Mouse (Mus musculus): ENCODE measurements at regions not wholly inside any gene's neighbourhood (a gene's known extent, or its start where the extent isn't known, plus 50 kb on each side); places are given as distances from the start of the nearest gene placed in this dataset.
"Not testable (repeated sequence)": the region's sequence is repeated elsewhere in the genome, so short reads cannot be mapped to it uniquely, and the experiment has no call there.

DNA sequence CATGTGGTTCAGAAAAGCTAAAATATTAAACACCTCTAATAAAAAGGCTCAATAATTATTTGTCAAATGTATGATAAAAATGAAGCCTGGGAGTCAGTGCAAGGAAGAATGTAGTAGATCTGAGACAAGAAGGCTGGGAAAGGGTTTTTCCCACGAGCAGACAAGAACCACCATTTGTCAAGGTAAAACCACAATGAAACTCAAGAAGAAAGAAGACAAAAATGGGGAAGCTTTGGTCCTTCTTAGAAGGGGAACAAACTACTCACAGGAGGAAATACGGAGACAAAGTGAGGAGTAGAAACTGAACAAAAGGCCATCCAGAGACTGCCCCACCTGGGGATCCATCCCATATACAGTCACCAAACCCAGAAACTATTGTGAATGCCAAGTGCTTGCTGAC lies 420.0 kb downstream of the Hs3st1 start:
- no peak for DNase-seq

- no peak for DNase-seq
Observed at GRCm38 (mm10) chr5:39334241-39334640, 421.0 kb downstream of the Hs3st1 start.

DNA sequence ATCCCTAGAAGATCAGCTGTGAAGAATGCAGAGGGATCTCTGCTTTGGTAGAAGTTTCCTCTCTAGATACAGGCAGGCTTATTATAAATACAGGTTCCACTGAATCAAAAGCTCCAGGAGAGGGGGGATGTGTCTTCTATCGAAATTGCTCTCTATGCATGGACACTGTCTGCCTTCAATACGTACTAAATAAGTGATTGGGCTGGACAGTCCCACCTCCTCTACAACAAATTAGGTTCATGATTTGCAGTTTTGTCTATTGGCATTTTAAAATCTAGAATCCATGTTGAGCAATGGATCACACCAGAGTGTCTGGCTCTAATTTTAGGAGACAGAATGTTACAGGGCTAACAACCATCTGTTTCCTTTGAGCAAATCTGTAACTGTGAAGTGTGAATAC lies 429.9 kb downstream of the Hs3st1 start:
- peak; percentile 84 for DNase-seq

DNA sequence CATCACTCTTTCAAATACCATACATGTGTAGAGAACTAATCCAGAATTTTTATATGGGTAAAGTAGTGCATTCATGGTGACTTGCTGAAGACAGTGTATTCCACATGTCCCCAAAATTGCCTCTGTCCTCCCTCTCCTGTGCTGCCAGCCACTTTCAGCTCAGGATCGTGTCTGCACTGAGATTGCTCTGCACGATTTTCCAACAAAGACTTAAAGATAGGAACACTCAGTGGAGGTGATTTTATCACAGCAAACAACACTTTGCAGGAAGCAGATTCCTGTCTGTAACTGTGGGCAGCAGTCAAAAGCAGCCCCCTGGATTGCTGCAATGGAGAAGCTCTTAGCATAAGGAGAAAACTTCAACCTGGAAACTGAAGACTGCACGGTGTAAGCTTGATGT lies 438.8 kb downstream of the Hs3st1 start:
- DNase-seq: no peak

DNA sequence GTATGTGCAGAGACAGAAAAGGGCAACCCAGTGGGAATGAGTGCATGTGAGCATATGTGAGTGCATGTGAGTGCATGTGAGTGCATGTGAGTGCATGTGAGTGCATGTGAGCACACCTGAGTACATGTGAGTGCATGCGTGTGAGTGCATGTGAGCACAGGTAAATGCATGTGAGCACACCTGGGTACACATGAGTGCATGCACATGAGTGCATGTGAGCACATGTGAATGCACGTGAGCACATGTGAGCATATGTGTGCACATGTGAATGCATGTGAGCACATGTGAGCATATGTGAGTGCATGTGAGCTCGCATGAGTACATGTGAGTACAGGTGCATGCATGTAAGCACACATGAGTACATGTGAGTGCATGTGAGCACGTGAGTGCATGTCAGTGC lies 434.6 kb upstream of the Clnk start:
- DNase-seq: no peak

DNA sequence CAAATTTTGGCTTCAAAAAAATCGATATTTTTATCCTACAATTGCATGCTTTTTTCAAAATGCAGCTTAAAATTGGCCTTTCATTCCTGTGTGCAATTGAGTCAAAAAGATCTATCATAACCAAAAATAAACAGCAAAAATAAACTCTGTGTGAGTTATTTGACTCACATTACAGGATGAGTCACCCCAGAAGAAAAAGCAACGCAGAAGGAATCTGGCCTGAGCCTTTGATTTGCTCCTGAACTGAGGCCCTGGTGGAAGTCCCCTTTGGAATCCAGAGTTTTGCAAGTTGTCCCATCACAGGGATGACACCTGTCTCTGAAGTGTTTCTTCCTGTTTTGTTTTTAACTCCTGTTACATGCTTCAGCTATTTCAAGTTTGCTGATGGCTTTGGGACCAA lies 429.2 kb upstream of the Clnk start:
- DNase-seq: no peak

DNA sequence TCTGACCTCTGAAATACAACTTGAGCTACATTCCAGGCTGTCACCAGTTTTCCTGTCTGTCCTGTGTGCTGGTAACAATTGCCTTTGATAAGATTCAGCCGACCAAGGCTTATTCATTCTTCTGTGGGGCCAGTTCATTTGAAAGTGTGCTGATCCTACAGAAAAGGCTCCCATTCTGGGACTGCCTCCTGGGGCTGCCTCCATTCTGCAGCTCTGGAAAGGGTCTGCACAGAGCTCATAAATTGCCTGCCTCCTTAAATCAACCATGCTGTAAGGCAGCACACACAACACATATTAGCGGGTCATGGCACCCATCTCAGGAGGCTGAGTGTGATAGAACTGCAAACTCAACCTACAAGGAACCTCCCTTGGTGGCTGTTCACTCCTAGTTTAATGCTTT lies 416.2 kb upstream of the Clnk start:
- DNase-seq: no peak

DNA sequence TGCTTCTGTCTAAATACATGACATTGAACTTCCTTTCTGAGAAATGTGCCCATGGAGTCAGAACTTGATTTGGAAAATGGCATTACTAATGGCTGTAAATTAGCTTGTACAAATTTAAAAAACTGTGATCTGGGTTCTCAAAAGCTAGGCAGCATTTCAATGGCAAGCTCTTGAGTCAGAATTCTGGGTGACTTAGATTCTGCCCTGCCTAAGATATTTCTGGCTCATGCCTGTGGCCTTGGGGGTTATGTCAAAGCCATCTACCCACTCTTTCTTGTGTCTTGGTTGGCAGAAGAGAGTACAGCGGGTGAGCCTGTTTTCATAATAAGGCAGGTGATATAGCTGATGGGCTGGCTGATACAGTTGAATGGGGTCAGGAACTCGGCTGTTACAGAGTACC lies 404.4 kb upstream of the Clnk start:
- no peak for DNase-seq

DNA sequence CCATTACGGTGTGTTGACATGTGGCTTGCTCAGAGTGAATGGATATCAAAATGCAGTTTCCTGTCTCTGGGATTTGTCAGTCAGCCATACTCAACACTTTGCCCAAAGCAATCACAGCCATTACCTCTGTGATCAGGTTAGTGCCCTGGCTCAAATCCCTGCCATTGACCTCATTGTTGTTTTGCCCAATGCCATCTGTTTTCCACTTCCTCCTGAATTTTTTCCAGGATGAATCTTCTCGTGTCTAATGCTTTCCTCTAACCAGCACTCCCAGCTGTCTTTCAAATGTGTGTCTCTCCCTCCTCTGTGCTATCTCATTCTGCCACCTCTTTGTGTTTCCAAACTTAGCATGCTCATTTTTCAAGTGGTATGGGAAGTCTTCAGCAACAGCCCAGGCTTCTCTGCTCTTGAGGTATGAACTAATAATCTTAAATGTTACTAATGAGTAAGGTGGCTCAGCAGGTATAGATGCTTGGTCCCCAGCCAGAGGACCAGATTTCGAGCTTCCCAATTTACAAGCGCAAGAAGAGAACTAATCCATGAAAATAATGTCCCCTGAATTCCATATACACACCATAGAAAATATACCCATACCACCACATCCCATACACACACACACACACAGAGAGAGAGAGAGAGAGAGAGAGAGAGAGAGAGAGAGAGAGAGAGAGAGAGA lies 397.2 kb upstream of the Clnk start:
- DNase-seq: peak; percentile 98

- DNase-seq: no peak
Observed at GRCm38 (mm10) chr5:39267106-39267505, 390.5 kb upstream of the Clnk start.

DNA sequence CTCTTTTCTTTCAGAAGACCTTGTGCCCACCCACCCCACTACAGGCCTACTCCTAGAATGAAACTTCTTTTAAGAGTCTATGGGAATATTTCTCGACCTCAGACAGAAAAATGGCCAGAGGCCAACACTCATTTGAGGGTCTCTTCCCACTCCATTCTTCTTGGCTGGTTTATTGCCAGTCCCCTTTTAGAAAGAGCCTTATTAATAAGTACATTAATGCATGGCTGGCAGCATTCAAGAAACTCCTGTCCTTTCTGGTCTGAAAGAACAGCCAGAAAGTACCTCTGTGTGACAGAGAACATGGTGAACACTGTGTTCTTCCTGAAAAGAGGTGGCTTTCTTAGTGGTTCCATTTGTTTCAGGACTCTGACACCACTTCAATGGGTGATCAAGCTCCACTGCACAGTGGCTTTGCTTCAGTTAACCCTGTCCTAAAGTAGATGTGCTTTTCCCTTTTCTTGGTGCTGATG lies 384.1 kb upstream of the Clnk start:
- DNase-seq: no peak

- DNase-seq: no peak
Observed at GRCm38 (mm10) chr5:39257745-39258144, 381.1 kb upstream of the Clnk start.

DNA sequence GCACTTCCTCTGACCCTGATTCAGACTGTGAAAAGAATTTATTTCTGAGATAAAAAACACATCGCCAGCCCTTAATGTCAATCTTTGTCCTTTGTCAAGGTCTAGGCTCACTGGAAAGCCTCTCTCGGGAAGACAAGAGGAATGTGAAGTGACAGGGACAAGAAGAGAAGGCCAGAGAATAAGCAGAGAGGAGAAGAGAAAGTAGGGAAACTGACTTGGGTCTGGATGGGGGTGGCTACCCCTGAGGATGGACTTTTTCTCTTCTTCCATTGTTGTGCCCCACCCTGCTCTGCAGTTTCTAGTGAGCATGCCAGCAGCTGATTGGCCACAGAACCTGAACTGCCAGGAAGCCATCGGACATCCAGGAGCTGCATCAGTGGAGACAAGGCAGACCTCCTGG lies 375.6 kb upstream of the Clnk start:
- DNase-seq: no peak

DNA sequence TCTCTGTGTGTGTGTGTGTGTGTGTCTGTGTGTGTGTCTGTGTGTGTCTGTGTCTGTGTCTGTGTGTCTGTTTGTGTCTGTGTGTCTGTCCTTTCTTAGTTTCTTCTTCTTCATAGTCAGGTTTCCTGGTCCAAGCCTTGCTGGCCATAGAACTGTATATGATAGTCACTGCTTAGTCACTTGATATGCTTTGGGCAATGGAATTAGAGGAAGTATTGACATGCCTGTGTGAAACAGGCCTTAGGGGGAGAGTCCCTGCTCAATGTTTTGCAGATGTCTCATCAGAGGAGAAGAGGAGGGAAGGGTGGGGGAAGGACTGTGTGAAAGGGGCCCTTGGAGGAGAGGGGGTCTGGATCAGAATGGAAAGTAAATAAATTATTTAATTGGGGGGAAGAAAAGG lies 374.4 kb upstream of the Clnk start:
- DNase-seq: no peak

- no peak for DNase-seq
Observed at GRCm38 (mm10) chr5:39219698-39220097, 343.1 kb upstream of the Clnk start.

- no peak for DNase-seq
Observed at GRCm38 (mm10) chr5:39216326-39216725, 339.7 kb upstream of the Clnk start.

DNA sequence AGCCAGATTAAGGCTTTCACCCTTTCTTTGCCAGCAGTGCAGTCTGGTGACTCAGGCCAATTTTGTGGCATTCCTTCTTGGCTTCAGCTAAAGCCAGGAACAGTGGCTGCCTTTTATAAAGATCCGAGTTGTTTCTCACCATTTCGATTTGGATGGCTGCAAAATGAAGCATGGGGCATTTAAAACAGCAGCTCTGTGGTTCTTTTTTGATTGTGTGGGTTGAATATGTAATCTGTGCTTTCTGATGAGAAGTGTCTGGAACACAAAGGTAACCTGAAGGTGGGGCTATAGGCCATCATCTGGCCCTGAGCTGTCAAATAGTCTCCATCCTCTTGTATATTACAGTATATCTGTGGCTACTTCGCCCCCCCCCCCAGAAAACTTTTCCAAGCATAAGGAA lies 338.4 kb upstream of the Clnk start:
- peak; percentile 63 for DNase-seq

GRCm38 (mm10) chr5:39212550-39212949 lies 335.9 kb upstream of the Clnk start:
- no peak for DNase-seq

DNA sequence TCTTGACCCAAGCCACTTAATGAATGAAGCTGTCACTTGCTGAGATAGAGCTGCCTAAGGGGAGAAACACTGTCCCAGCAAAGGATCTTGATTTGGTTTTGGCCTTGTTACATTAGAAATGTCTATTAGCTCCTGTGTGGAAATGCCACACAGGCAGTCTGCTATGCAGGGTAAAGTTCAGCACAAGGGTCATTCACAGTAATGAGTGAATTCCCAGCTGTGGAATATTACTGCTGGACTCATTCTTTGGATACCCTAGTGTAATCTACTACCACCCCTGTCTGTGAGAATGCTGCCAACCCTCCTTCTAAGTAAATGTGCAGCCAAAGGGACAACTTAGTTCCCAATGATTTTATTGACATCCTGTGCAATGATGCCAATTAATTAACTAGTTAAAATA lies 322.2 kb upstream of the Clnk start:
- no peak for DNase-seq

GRCm38 (mm10) chr5:39191153-39191552 lies 314.5 kb upstream of the Clnk start:
- not testable (repeated sequence) for DNase-seq

DNA sequence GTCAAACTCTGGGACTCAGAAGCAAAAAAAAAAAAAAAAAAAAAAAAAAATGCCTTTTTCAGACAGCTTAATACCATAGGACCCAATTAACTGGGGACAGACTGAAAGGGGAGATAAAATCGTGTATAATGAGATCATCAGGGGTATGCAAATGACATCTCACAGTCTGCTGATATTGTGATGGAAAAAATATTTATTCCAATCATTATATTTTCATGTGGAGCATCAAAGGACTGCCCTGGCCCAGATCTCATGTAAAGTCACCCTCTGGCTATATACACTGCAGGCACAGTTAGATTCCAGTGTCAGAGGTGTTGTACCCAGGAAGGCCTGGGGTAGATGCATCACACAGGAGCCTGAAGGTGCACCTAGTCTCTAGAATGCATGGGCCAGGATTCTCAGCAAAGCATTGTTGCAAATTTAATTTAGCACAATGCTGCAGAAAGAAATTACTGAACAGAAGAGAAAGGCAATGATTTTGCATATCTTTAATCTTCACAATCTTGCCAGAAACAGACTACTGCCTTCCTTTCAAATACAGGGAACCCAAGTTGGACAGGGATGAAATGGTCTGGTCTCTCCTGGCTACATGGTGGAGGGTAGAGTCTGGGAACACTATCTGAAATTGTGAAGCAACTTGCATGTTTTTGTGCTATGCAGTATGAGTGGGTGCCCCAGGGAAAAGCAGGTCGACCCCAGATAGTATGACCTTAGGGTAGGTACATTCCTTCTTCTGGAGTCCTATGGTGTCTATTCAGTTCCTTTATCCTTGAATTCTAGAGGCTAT lies 305.2 kb upstream of the Clnk start:
- no peak for DNase-seq

DNA sequence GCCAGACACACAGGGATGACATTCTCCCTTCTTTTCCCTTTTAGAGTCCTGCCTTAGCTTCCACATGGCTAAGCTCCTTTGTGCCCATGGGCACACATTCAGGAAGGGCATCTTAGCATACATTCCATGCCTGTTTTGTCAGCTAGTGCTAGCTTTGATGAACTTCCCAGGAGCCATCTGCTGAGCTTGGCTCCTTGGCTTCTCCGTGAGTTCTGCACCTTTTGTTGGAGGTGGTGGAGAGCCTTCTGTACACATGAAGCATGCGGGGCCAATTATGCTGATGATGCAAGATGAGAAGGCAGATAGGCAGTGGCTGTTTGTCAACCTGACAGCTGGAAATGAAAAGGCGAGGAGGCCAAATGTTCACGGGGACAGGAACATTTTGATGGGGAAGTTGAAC lies 304.4 kb upstream of the Clnk start:
- DNase-seq: peak; percentile 79

DNA sequence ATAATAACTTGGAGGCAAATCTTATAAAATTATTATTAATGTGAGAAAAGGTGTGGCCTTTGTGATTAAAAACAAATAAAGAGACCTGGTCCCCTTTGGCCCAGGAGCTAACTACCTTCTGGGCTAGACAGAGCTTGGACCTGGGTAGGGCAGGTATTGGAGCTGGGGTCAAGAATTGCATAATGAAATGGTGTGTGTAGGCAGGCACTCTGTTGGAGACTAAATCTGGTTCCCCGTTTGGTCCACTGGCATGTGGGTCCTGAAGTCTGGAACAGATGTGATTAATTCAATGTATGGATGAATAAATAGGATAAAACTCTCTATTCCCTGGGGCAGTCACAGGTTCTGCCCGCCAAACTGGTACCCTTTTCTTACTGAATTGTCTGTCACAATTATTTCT lies 301.3 kb upstream of the Clnk start:
- no peak for DNase-seq

- peak; percentile 62 for DNase-seq
Observed at GRCm38 (mm10) chr5:39176906-39177305, 300.3 kb upstream of the Clnk start.

DNA sequence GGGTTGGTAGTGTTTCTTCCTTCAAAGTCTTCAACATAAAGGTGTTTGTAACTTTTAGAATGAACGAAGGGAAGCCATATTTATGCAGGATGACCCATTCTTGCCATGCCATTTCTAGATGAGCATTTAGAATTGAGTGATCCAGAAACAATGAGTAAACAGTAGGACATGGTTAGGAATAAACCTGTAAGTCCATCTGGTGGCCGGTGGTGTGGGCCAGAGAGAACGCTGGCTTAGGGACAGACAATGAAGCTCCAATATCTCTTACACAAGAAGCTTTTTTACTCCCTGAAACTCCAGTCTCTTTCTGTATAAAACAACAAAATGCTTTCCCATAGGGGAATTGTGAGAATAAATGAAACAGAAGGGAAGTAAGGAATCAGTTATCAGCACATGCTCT lies 296.9 kb upstream of the Clnk start:
- DNase-seq: peak; percentile 74
